In genomic region chr10:115555191-115555765, GRCm38 (mm10) we compare ENCODE assay signal across 27 mouse cellular contexts. TPM values are rescaled to one million over a fixed set of nuclear protein-coding genes. Genes with fewer than 3 reads are reported as not detected.
DNase-seq lines count a peak whose midpoint lies in the region; ATAC-seq and TF ChIP-seq lines count a peak whose summit lies in the region.
"Had no signal": no experiment of that assay in that cellular context is flagged by ENCODE, and none has a peak within 500 bp of the region (broad histone marks: within the 10 kb centered on the region; RNA-seq: fewer than 3 reads in every experiment).

No protein-coding gene starts in this region.

- no peak overlapping the region for H3K27ac ChIP-seq in intestine, embryonic 15.5 days
- H3K27ac ChIP-seq in intestine, postnatal 0 days (ENCODE audit: low read depth, low read length) = no peak overlapping the region
- H3K27ac ChIP-seq in midbrain, embryonic 11.5 days (ENCODE audit: low read depth, low read length) = no peak overlapping the region
- no peak overlapping the region for H3K27ac ChIP-seq in midbrain, embryonic 15.5 days
- H3K27ac ChIP-seq in stomach, embryonic 15.5 days = no peak overlapping the region
- H3K27ac ChIP-seq: embryonic facial prominence, embryonic 13.5 days; embryonic facial prominence, embryonic 15.5 days; forebrain, embryonic 10.5 days; forebrain, embryonic 12.5 days had no signal

- no peaks in the 10 kb centered on the region for H3K36me3 ChIP-seq in intestine, embryonic 15.5 days
- no peaks in the 10 kb centered on the region for H3K36me3 ChIP-seq in intestine, postnatal 0 days (ENCODE audit: control insufficient read depth, insufficient read depth)
- no peaks in the 10 kb centered on the region for H3K36me3 ChIP-seq in midbrain, embryonic 11.5 days (ENCODE audit: control insufficient read depth, insufficient read depth, low read length)
- H3K36me3 ChIP-seq in midbrain, embryonic 15.5 days (replicated peaks) = no peaks in the 10 kb centered on the region
- no peaks in the 10 kb centered on the region for H3K36me3 ChIP-seq in stomach, embryonic 15.5 days
- H3K36me3 ChIP-seq: embryonic facial prominence, embryonic 13.5 days; embryonic facial prominence, embryonic 15.5 days; forebrain, embryonic 10.5 days; forebrain, embryonic 12.5 days had no signal

- 27% methylated on average over 2 of the region's 2 CpGs for WGBS in intestine, embryonic 15.5 days
- WGBS in intestine, postnatal 0 days = 30% methylated on average over 2 of the region's 2 CpGs
- WGBS in midbrain, embryonic 11.5 days = 65% methylated on average over 2 of the region's 2 CpGs
- 64% methylated on average over 2 of the region's 2 CpGs for WGBS in midbrain, embryonic 15.5 days
- 39% methylated on average over 2 of the region's 2 CpGs for WGBS in stomach, embryonic 15.5 days

- ATAC-seq in intestine, embryonic 15.5 days = peak; percentile 25; the same call in 1 of the 2 replicates
- no peak for ATAC-seq in intestine, postnatal 0 days
- ATAC-seq in midbrain, embryonic 11.5 days (ENCODE audit: low FRiP score) = no peak
- no peak for ATAC-seq in midbrain, embryonic 15.5 days (replicated peaks)
- ATAC-seq in stomach, embryonic 15.5 days (ENCODE audit: insufficient read depth, low FRiP score, low read depth) = peak; percentile 56
- ATAC-seq: forebrain, embryonic 14.5 days had no signal

- H3K9me3 ChIP-seq in intestine, embryonic 15.5 days = no peaks in the 10 kb centered on the region
- no peaks in the 10 kb centered on the region for H3K9me3 ChIP-seq in intestine, postnatal 0 days (ENCODE audit: control insufficient read depth)
- no peaks in the 10 kb centered on the region for H3K9me3 ChIP-seq in midbrain, embryonic 11.5 days (ENCODE audit: control insufficient read depth, low read length)
- H3K9me3 ChIP-seq in midbrain, embryonic 15.5 days = no peaks in the 10 kb centered on the region
- no peaks in the 10 kb centered on the region for H3K9me3 ChIP-seq in stomach, embryonic 15.5 days
- H3K9me3 ChIP-seq: embryonic facial prominence, embryonic 13.5 days; embryonic facial prominence, embryonic 15.5 days; forebrain, embryonic 10.5 days; forebrain, embryonic 12.5 days had no signal

- peak; percentile 66 for DNase-seq in midbrain, embryonic 11.5 days (ENCODE audit: low spot score, missing footprints)
- no peak for DNase-seq in gastrocnemius, adult 8-10 months (ENCODE audit: low spot score in 2 of 2)
- DNase-seq: adrenal gland, adult 2 months; adrenal gland, postnatal 10 days; adrenal gland, postnatal 25 days; cerebellum, adult 11 months; cerebellum, adult 18-20 months; cerebellum, adult 8-10 months; cerebellum, adult 9-11 months; cerebellum, postnatal 14 days; cerebellum, postnatal 36 days; embryo, embryonic 11 days had no signal

- H3K27me3 ChIP-seq in intestine, embryonic 15.5 days (replicated peaks) = no peaks in the 10 kb centered on the region
- no peaks in the 10 kb centered on the region for H3K27me3 ChIP-seq in intestine, postnatal 0 days (replicated peaks; ENCODE audit: control insufficient read depth, insufficient read depth, low read length)
- H3K27me3 ChIP-seq in midbrain, embryonic 11.5 days (ENCODE audit: control insufficient read depth, insufficient read depth, low read length) = peaks cover 4% of the 10 kb centered on the region; the same call in 1 of the 2 replicates
- H3K27me3 ChIP-seq in midbrain, embryonic 15.5 days (replicated peaks) = no peaks in the 10 kb centered on the region
- no peaks in the 10 kb centered on the region for H3K27me3 ChIP-seq in stomach, embryonic 15.5 days (replicated peaks)
- H3K27me3 ChIP-seq: embryonic facial prominence, embryonic 13.5 days; embryonic facial prominence, embryonic 15.5 days had no signal

- no peak for TF ChIP-seq CTCF in intestine, postnatal 0 days (IDR thresholded peaks at IDR 0.05; ENCODE audit: low read depth)

- H3K4me2 ChIP-seq in intestine, embryonic 15.5 days (replicated peaks) = no peak overlapping the region
- H3K4me2 ChIP-seq in intestine, postnatal 0 days (replicated peaks; ENCODE audit: low read depth) = no peak overlapping the region
- H3K4me2 ChIP-seq in midbrain, embryonic 11.5 days = no peak overlapping the region
- no peak overlapping the region for H3K4me2 ChIP-seq in midbrain, embryonic 15.5 days
- H3K4me2 ChIP-seq in stomach, embryonic 15.5 days = no peak overlapping the region
- H3K4me2 ChIP-seq: embryonic facial prominence, embryonic 13.5 days; embryonic facial prominence, embryonic 15.5 days; forebrain, embryonic 12.5 days had no signal

- H3K4me3 ChIP-seq in intestine, embryonic 15.5 days (replicated peaks) = no peak overlapping the region
- no peak overlapping the region for H3K4me3 ChIP-seq in intestine, postnatal 0 days (ENCODE audit: low read depth, low read length)
- no peak overlapping the region for H3K4me3 ChIP-seq in midbrain, embryonic 11.5 days (ENCODE audit: low read depth, low read length)
- no peak overlapping the region for H3K4me3 ChIP-seq in midbrain, embryonic 15.5 days
- no peak overlapping the region for H3K4me3 ChIP-seq in stomach, embryonic 15.5 days (replicated peaks)
- H3K4me3 ChIP-seq: embryonic facial prominence, embryonic 13.5 days; embryonic facial prominence, embryonic 15.5 days; erythroblast, embryonic 14.5 days; forebrain, embryonic 10.5 days; forebrain, embryonic 12.5 days had no signal

- H3K9ac ChIP-seq in intestine, embryonic 15.5 days = no peak overlapping the region
- H3K9ac ChIP-seq in intestine, postnatal 0 days (ENCODE audit: low read depth, low read length) = no peak overlapping the region
- no peak overlapping the region for H3K9ac ChIP-seq in midbrain, embryonic 11.5 days (ENCODE audit: low read length)
- no peak overlapping the region for H3K9ac ChIP-seq in midbrain, embryonic 15.5 days
- no peak overlapping the region for H3K9ac ChIP-seq in stomach, embryonic 15.5 days
- H3K9ac ChIP-seq: embryonic facial prominence, embryonic 13.5 days; embryonic facial prominence, embryonic 15.5 days; forebrain, embryonic 12.5 days had no signal

- H3K4me1 ChIP-seq in intestine, embryonic 15.5 days (replicated peaks) = no peaks in the 10 kb centered on the region
- no peaks in the 10 kb centered on the region for H3K4me1 ChIP-seq in intestine, postnatal 0 days (replicated peaks; ENCODE audit: control insufficient read depth, insufficient read depth, low read length)
- peaks cover 7% of the 10 kb centered on the region for H3K4me1 ChIP-seq in midbrain, embryonic 11.5 days (ENCODE audit: control insufficient read depth, insufficient read depth, low read length)
- no peaks in the 10 kb centered on the region for H3K4me1 ChIP-seq in midbrain, embryonic 15.5 days
- no peaks in the 10 kb centered on the region for H3K4me1 ChIP-seq in stomach, embryonic 15.5 days

RNA-seq across cellular contexts. Expression of gene A930009A15Rik, which starts 14.5 kb away (rescaled TPM):
- not detected in 2 replicates for polyA plus RNA-seq in intestine, embryonic 15.5 days (2015; fragmentation: Nextera tagmentation; extraction: Ambion mirVana)
- not detected in 2 replicates for polyA plus RNA-seq in intestine, postnatal 0 days (2015; fragmentation: Nextera tagmentation; extraction: Ambion mirVana)
- polyA plus RNA-seq in midbrain, embryonic 11.5 days (2014; fragmentation: Nextera tagmentation; extraction: Ambion mirVana) = 0.31 and 0.54 TPM in 2 replicates
- polyA plus RNA-seq in midbrain, embryonic 15.5 days (2015; fragmentation: Nextera tagmentation; extraction: Ambion mirVana) = 0.64 and 0.67 TPM in 2 replicates
- not detected in 2 replicates for polyA plus RNA-seq in stomach, embryonic 15.5 days (2015; fragmentation: Nextera tagmentation; extraction: Ambion mirVana)
- not detected for total RNA-seq in gastrocnemius, adult 8-10 months (2022)
- total RNA-seq: adrenal gland, adult 2 months; adrenal gland, postnatal 10 days; adrenal gland, postnatal 25 days; adrenal gland, postnatal 4 days; common myeloid progenitor, adult 5-6 weeks; ES-E14 had no signal
- polyA plus RNA-seq: adrenal gland, adult 2 months; C2C12; embryonic facial prominence, embryonic 13.5 days; embryonic facial prominence, embryonic 15.5 days; erythroblast, embryonic 14.5 days; forebrain, embryonic 10.5 days; forebrain, embryonic 12.5 days; forebrain, embryonic 14.5 days had no signal

RNA-seq across cellular contexts. Expression of gene Lgr5, which starts 32.3 kb away (rescaled TPM):
- polyA plus RNA-seq in intestine, embryonic 15.5 days (2015; fragmentation: Nextera tagmentation; extraction: Ambion mirVana) = 5.3 TPM in 2 replicates
- polyA plus RNA-seq in intestine, postnatal 0 days (2015; fragmentation: Nextera tagmentation; extraction: Ambion mirVana) = 2.3 and 2.5 TPM in 2 replicates
- polyA plus RNA-seq in midbrain, embryonic 11.5 days (2014; fragmentation: Nextera tagmentation; extraction: Ambion mirVana) = 7.0 and 7.3 TPM in 2 replicates
- 1.6 and 2.0 TPM in 2 replicates for polyA plus RNA-seq in midbrain, embryonic 15.5 days (2015; fragmentation: Nextera tagmentation; extraction: Ambion mirVana)
- 3.1 and 4.4 TPM in 2 replicates for polyA plus RNA-seq in stomach, embryonic 15.5 days (2015; fragmentation: Nextera tagmentation; extraction: Ambion mirVana)
- under 1 TPM in 1 of 4 experiments, not detected in 3; 0.12 TPM for total RNA-seq in gastrocnemius, adult 8-10 months (2022)
- total RNA-seq: MEL had no signal
- polyA plus RNA-seq: erythroblast, embryonic 14.5 days had no signal

Comparison
In these comparisons a context has a peak if more than half of its experiments do, and no peak if none do; other contexts are left out.
1. ATAC-seq: peak in intestine, embryonic 15.5 days (single experiment) and stomach, embryonic 15.5 days (single experiment); none in intestine, postnatal 0 days (single experiment), midbrain, embryonic 11.5 days (single experiment) and midbrain, embryonic 15.5 days (single experiment).